Mouse (Mus musculus) intestine, embryonic 15.5 days (tissue): ENCODE measurements around the gene Trank1. TPM values are rescaled to one million over a fixed set of nuclear protein-coding genes. Genes with fewer than 3 reads are reported as not detected.

Source experiments
- ATAC-seq: fragments of 200-750 bp; cut with Nextera tagmentation; 2 replicates; pipeline ENCODE4 v1.8.0; 2017; ENCODE audit warnings: moderate TSS enrichment, moderate library complexity
- H3K27ac ChIP-seq: fragments of 300-500 bp; sonication (generic); 2 replicates; pipeline ENCODE4 v1.5.1; 2015; ENCODE audit warnings: mild to moderate bottlenecking, inconsistent platforms
- H3K27me3 ChIP-seq: fragments of 300-500 bp; sonication (generic); replicated peaks from 2 replicates; pipeline ENCODE4 v1.6.1; 2015; ENCODE audit warnings: inconsistent platforms
- H3K36me3 ChIP-seq: fragments of 300-500 bp; sonication (generic); 2 replicates; pipeline ENCODE4 v1.6.1; 2015; ENCODE audit warnings: inconsistent platforms
- H3K4me1 ChIP-seq: fragments of 300-500 bp; sonication (generic); replicated peaks from 2 replicates; pipeline ENCODE4 v1.6.1; 2015; ENCODE audit warnings: inconsistent platforms
- H3K4me2 ChIP-seq: fragments of 300-500 bp; sonication (generic); replicated peaks from 2 replicates; pipeline ENCODE4 v1.6.1; 2015; ENCODE audit warnings: mild to moderate bottlenecking, inconsistent platforms
- H3K4me3 ChIP-seq: fragments of 300-500 bp; sonication (generic); replicated peaks from 2 replicates; pipeline ENCODE4 v1.5.1; 2015; ENCODE audit warnings: inconsistent platforms
- H3K9ac ChIP-seq: fragments of 300-500 bp; sonication (generic); 2 replicates; pipeline ENCODE4 v1.6.1; 2015; ENCODE audit warnings: inconsistent platforms
- H3K9me3 ChIP-seq: fragments of 300-500 bp; sonication (generic); 2 replicates; pipeline ENCODE4 v1.6.1; 2016; ENCODE audit warnings: inconsistent platforms
- WGBS: fragments of 180-500 bp; shearing (Covaris S2); methylation state at CpG from one replicate; pipeline ENCODE4 v1.1.7; 2015; 5-methylcytosine and 5-hydroxymethylcytosine counted together
- polyA plus RNA-seq: library from polyadenylated mRNA; unstranded; fragments of >200 nt; fragmentation: Nextera tagmentation; extraction: Ambion mirVana; gene quantifications from 2 replicates; pipeline ENCODE4 v1.2.1, GENCODE M21; 2015

Trank1 gene
- polyA plus RNA-seq, 1 experiment from 2014 or later: 0.11 TPM

GRCm38 (mm10) chr9:111286468-111286867, 25.1 kb upstream of the Trank1 start:
- no peaks in the 10 kb centered on the region for H3K9me3 ChIP-seq
- ATAC-seq: no peak
- H3K27me3 ChIP-seq: no peaks in the 10 kb centered on the region
- H3K4me3 ChIP-seq: no peak overlapping the region
- WGBS: 81% methylated on average over 2 of the region's 2 CpGs
- H3K36me3 ChIP-seq: no peaks in the 10 kb centered on the region
- no peak overlapping the region for H3K27ac ChIP-seq
- no peak overlapping the region for H3K4me2 ChIP-seq
- no peak overlapping the region for H3K9ac ChIP-seq
- no peaks in the 10 kb centered on the region for H3K4me1 ChIP-seq

GRCm38 (mm10) chr9:111287956-111288355, 23.6 kb upstream of the Trank1 start:
- 92% methylated on average over 4 of the region's 4 CpGs for WGBS
- H3K9ac ChIP-seq: no peak overlapping the region
- no peaks in the 10 kb centered on the region for H3K9me3 ChIP-seq
- no peak overlapping the region for H3K4me2 ChIP-seq
- no peak overlapping the region for H3K4me3 ChIP-seq
- H3K4me1 ChIP-seq: no peaks in the 10 kb centered on the region
- no peaks in the 10 kb centered on the region for H3K27me3 ChIP-seq
- H3K27ac ChIP-seq: no peak overlapping the region
- H3K36me3 ChIP-seq: no peaks in the 10 kb centered on the region
- no peak for ATAC-seq

GRCm38 (mm10) chr9:111289294-111289831, 22.2 kb upstream of the Trank1 start:
- 41% methylated on average over 9 of the region's 9 CpGs for WGBS
- H3K27me3 ChIP-seq: no peaks in the 10 kb centered on the region
- peak overlapping the region; percentile 47 for H3K4me2 ChIP-seq
- H3K27ac ChIP-seq: peak overlapping the region; percentile 36; the same call in 1 of the 2 replicates
- no peaks in the 10 kb centered on the region for H3K36me3 ChIP-seq
- no peak overlapping the region for H3K4me3 ChIP-seq
- no peak overlapping the region for H3K9ac ChIP-seq
- H3K4me1 ChIP-seq: no peaks in the 10 kb centered on the region
- H3K9me3 ChIP-seq: no peaks in the 10 kb centered on the region
- ATAC-seq: peak; percentile 87

GRCm38 (mm10) chr9:111289832-111290339, 21.7 kb upstream of the Trank1 start:
- Histone ChIP-seq H3K4me3 (no peak overlapping the region), H3K9ac (no peak overlapping the region), H3K9me3 (no peaks in the 10 kb centered on the region), H3K27ac (peak overlapping the region; percentile 36; the same call in 1 of the 2 replicates), H3K4me1 (no peaks in the 10 kb centered on the region), H3K27me3 (no peaks in the 10 kb centered on the region), H3K4me2 (peak overlapping the region; percentile 47), H3K36me3 (no peaks in the 10 kb centered on the region)
- peak; percentile 92 for ATAC-seq
- WGBS: 16% methylated on average over 21 of the region's 21 CpGs

- H3K36me3 ChIP-seq: no peaks in the 10 kb centered on the region
- ATAC-seq: no peak
- no peak overlapping the region for H3K9ac ChIP-seq
- H3K27me3 ChIP-seq: no peaks in the 10 kb centered on the region
- no peaks in the 10 kb centered on the region for H3K9me3 ChIP-seq
- no peak overlapping the region for H3K4me3 ChIP-seq
- 77% methylated on average over 11 of the region's 11 CpGs for WGBS
- H3K4me1 ChIP-seq: no peaks in the 10 kb centered on the region
- no peak overlapping the region for H3K4me2 ChIP-seq
- H3K27ac ChIP-seq: no peak overlapping the region
Measured at GRCm38 (mm10) chr9:111290539-111291100, 20.9 kb upstream of the Trank1 start.

GRCm38 (mm10) chr9:111293234-111293633, 18.3 kb upstream of the Trank1 start:
- Histone ChIP-seq H3K9me3 (no peaks in the 10 kb centered on the region), H3K4me1 (no peaks in the 10 kb centered on the region), H3K36me3 (no peaks in the 10 kb centered on the region), H3K4me2 (no peak overlapping the region), H3K27ac (no peak overlapping the region), H3K9ac (no peak overlapping the region; the same call in 1 of the 2 replicates), H3K27me3 (no peaks in the 10 kb centered on the region), H3K4me3 (no peak overlapping the region)
- WGBS: 76% methylated on average over 4 of the region's 4 CpGs
- no peak for ATAC-seq

- Histone ChIP-seq H3K36me3 (no peaks in the 10 kb centered on the region), H3K27me3 (no peaks in the 10 kb centered on the region), H3K4me2 (no peak overlapping the region), H3K9ac (no peak overlapping the region), H3K9me3 (no peaks in the 10 kb centered on the region), H3K27ac (no peak overlapping the region), H3K4me3 (no peak overlapping the region), H3K4me1 (no peaks in the 10 kb centered on the region)
- ATAC-seq: no peak
- WGBS: 92% methylated on average over 6 of the region's 6 CpGs
Measured at GRCm38 (mm10) chr9:111294911-111295310, 16.6 kb upstream of the Trank1 start.

GRCm38 (mm10) chr9:111295323-111295722, 16.2 kb upstream of the Trank1 start:
- Histone ChIP-seq H3K27ac (no peak overlapping the region), H3K9ac (no peak overlapping the region), H3K4me3 (no peak overlapping the region), H3K36me3 (no peaks in the 10 kb centered on the region), H3K27me3 (no peaks in the 10 kb centered on the region), H3K4me2 (no peak overlapping the region), H3K4me1 (no peaks in the 10 kb centered on the region), H3K9me3 (no peaks in the 10 kb centered on the region)
- 77% methylated on average over 2 of the region's 2 CpGs for WGBS
- ATAC-seq: no peak

- Histone ChIP-seq H3K4me2 (no peak overlapping the region), H3K4me3 (no peak overlapping the region), H3K4me1 (no peaks in the 10 kb centered on the region), H3K27ac (no peak overlapping the region), H3K27me3 (no peaks in the 10 kb centered on the region), H3K9me3 (no peaks in the 10 kb centered on the region), H3K9ac (no peak overlapping the region), H3K36me3 (no peaks in the 10 kb centered on the region)
- ATAC-seq: no peak
- 78% methylated on average over 7 of the region's 7 CpGs for WGBS
Measured at GRCm38 (mm10) chr9:111296433-111296832, 15.1 kb upstream of the Trank1 start.

- H3K4me2 ChIP-seq: no peak overlapping the region
- 78% methylated on average over 2 of the region's 2 CpGs for WGBS
- no peak overlapping the region for H3K9ac ChIP-seq
- no peak overlapping the region for H3K27ac ChIP-seq
- no peaks in the 10 kb centered on the region for H3K9me3 ChIP-seq
- H3K36me3 ChIP-seq: no peaks in the 10 kb centered on the region
- no peak for ATAC-seq
- H3K4me1 ChIP-seq: no peaks in the 10 kb centered on the region
- no peaks in the 10 kb centered on the region for H3K27me3 ChIP-seq
- H3K4me3 ChIP-seq: no peak overlapping the region
Measured at GRCm38 (mm10) chr9:111298606-111299005, 12.9 kb upstream of the Trank1 start.

GRCm38 (mm10) chr9:111302196-111302831, 9.2 kb upstream of the Trank1 start:
- no peaks in the 10 kb centered on the region for H3K36me3 ChIP-seq
- no peak overlapping the region for H3K4me3 ChIP-seq
- H3K9me3 ChIP-seq: no peaks in the 10 kb centered on the region
- no peak overlapping the region for H3K27ac ChIP-seq
- WGBS: 63% methylated on average over 12 of the region's 12 CpGs
- no peaks in the 10 kb centered on the region for H3K27me3 ChIP-seq
- no peak overlapping the region for H3K4me2 ChIP-seq
- H3K9ac ChIP-seq: no peak overlapping the region
- H3K4me1 ChIP-seq: no peaks in the 10 kb centered on the region
- ATAC-seq: no peak

GRCm38 (mm10) chr9:111304036-111304435, 7.5 kb upstream of the Trank1 start:
- Histone ChIP-seq H3K4me1 (no peaks in the 10 kb centered on the region), H3K27ac (no peak overlapping the region), H3K27me3 (no peaks in the 10 kb centered on the region), H3K4me3 (no peak overlapping the region), H3K9me3 (no peaks in the 10 kb centered on the region), H3K9ac (no peak overlapping the region), H3K4me2 (no peak overlapping the region), H3K36me3 (no peaks in the 10 kb centered on the region)
- no peak for ATAC-seq
- 85% methylated on average over 6 of the region's 6 CpGs for WGBS

GRCm38 (mm10) chr9:111306142-111306541, 5.4 kb upstream of the Trank1 start:
- Histone ChIP-seq H3K4me1 (peaks cover 2% of the 10 kb centered on the region), H3K9ac (no peak overlapping the region), H3K4me2 (no peak overlapping the region), H3K9me3 (no peaks in the 10 kb centered on the region), H3K27me3 (peaks cover 15% of the 10 kb centered on the region), H3K36me3 (no peaks in the 10 kb centered on the region), H3K4me3 (no peak overlapping the region), H3K27ac (no peak overlapping the region)
- no peak for ATAC-seq
- 61% methylated on average over 7 of the region's 7 CpGs for WGBS
